11 mouse cellular contexts compared by ENCODE assay signal in the genomic region with DNA sequence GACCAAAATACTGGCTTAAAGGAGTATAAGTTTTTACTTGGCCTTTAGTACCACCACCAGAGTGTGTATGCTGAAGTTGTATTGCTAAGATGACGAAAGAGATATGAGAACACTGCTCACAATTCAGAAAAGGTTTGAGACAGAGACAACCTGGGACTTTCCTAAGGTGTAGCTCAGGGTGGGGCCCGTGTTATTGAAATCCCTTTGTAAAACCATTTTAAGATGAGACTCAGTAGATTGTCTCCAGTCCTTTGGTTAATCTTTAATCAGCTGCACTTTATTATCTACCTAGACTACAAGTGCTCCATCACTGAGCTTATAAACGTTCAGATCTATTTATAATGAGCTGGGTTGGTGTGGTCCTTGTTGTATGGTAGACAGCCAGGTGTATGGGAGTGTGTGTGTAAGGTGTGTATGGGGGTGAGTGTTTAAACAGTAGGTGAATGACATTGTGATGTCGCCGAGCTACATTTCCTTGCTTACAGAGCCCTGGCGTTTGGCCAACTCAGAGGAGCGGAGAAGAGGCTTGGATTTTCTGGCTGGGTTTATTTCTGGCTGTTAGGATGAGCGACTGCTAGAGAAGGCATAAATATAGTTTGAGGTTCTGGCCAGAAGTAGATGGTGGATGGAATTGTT. TPM values are rescaled to one million over a fixed set of nuclear protein-coding genes. Genes with fewer than 3 reads are reported as not detected.
DNase-seq lines count a peak whose midpoint lies in the region; ATAC-seq and TF ChIP-seq lines count a peak whose summit lies in the region.
"Had no signal": no experiment of that assay in that cellular context is flagged by ENCODE, and none has a peak within 500 bp of the region (broad histone marks: within the 10 kb centered on the region; RNA-seq: fewer than 3 reads in every experiment).

No protein-coding gene starts in this region.

- ATAC-seq in midbrain, postnatal 0 days (ENCODE audit: low FRiP score), result no peak
- ATAC-seq in midbrain, embryonic 15.5 days (replicated peaks), result no peak
- peak; percentile 75 for ATAC-seq in intestine, embryonic 15.5 days
- peak; percentile 51; the same call in 1 of the 2 replicates for ATAC-seq in stomach, embryonic 15.5 days (ENCODE audit: insufficient read depth, low FRiP score, low read depth)

- H3K27ac ChIP-seq in midbrain, postnatal 0 days (ENCODE audit: low read depth, low read length), result no peak overlapping the region
- no peak overlapping the region for H3K27ac ChIP-seq in midbrain, embryonic 15.5 days
- peak overlapping the region; percentile 44 for H3K27ac ChIP-seq in intestine, embryonic 15.5 days
- H3K27ac ChIP-seq in stomach, embryonic 15.5 days, result no peak overlapping the region
- H3K27ac ChIP-seq: hindbrain, embryonic 15.5 days; limb, embryonic 15.5 days had no signal

- H3K36me3 ChIP-seq in midbrain, postnatal 0 days (ENCODE audit: insufficient read depth, low read length), result no peaks in the 10 kb centered on the region
- H3K36me3 ChIP-seq in midbrain, embryonic 15.5 days (replicated peaks), result no peaks in the 10 kb centered on the region
- no peaks in the 10 kb centered on the region for H3K36me3 ChIP-seq in intestine, embryonic 15.5 days
- no peaks in the 10 kb centered on the region for H3K36me3 ChIP-seq in stomach, embryonic 15.5 days
- H3K36me3 ChIP-seq: hindbrain, embryonic 15.5 days; limb, embryonic 15.5 days had no signal

- H3K9ac ChIP-seq in midbrain, postnatal 0 days (replicated peaks; ENCODE audit: low read length, poor library complexity, severe bottlenecking), result no peak overlapping the region
- no peak overlapping the region for H3K9ac ChIP-seq in midbrain, embryonic 15.5 days
- H3K9ac ChIP-seq in intestine, embryonic 15.5 days, result no peak overlapping the region
- H3K9ac ChIP-seq in stomach, embryonic 15.5 days, result no peak overlapping the region
- H3K9ac ChIP-seq: hindbrain, embryonic 15.5 days; limb, embryonic 15.5 days had no signal

- 74% methylated on average over 8 of the region's 8 CpGs for WGBS in midbrain, postnatal 0 days
- WGBS in midbrain, embryonic 15.5 days, result 75% methylated on average over 8 of the region's 8 CpGs
- WGBS in intestine, embryonic 15.5 days, result 24% methylated on average over 8 of the region's 8 CpGs
- WGBS in stomach, embryonic 15.5 days, result 31% methylated on average over 8 of the region's 8 CpGs

- TF ChIP-seq CTCF in midbrain, postnatal 0 days (IDR thresholded peaks at IDR 0.05), result no peak

- no peak overlapping the region for H3K4me2 ChIP-seq in midbrain, postnatal 0 days (ENCODE audit: low read depth, low read length, poor library complexity, severe bottlenecking)
- no peak overlapping the region for H3K4me2 ChIP-seq in midbrain, embryonic 15.5 days
- H3K4me2 ChIP-seq in intestine, embryonic 15.5 days (replicated peaks), result peak overlapping the region; percentile 28
- H3K4me2 ChIP-seq in stomach, embryonic 15.5 days, result no peak overlapping the region
- H3K4me2 ChIP-seq: hindbrain, embryonic 15.5 days; limb, embryonic 15.5 days had no signal

- H3K4me1 ChIP-seq in midbrain, postnatal 0 days (ENCODE audit: insufficient read depth, low read length), result no peaks in the 10 kb centered on the region
- H3K4me1 ChIP-seq in midbrain, embryonic 15.5 days, result 0 out of 2 replicates have a peak, but pooled peaks cover 4% of the 10 kb centered on the region
- H3K4me1 ChIP-seq in intestine, embryonic 15.5 days (replicated peaks), result peaks cover 42% of the 10 kb centered on the region
- peaks cover 38% of the 10 kb centered on the region; the same call in 1 of the 2 replicates for H3K4me1 ChIP-seq in stomach, embryonic 15.5 days

- peak; percentile 28 for DNase-seq in gastrocnemius, postnatal 10 days
- DNase-seq in gastrocnemius, postnatal 25 days, result no peak
- DNase-seq in midbrain, postnatal 0 days (ENCODE audit: low spot score), result peak; percentile 26
- no peak for DNase-seq in ovary, postnatal 36 days (ENCODE audit: low spot score)
- no peak for DNase-seq in urinary bladder, adult 18-20 months (ENCODE audit: low spot score in 2 of 2)

- H3K27me3 ChIP-seq in midbrain, postnatal 0 days (ENCODE audit: insufficient read depth, low read length), result no peaks in the 10 kb centered on the region
- H3K27me3 ChIP-seq in midbrain, embryonic 15.5 days (replicated peaks), result no peaks in the 10 kb centered on the region
- H3K27me3 ChIP-seq in intestine, embryonic 15.5 days (replicated peaks), result no peaks in the 10 kb centered on the region
- H3K27me3 ChIP-seq in stomach, embryonic 15.5 days (replicated peaks), result no peaks in the 10 kb centered on the region
- H3K27me3 ChIP-seq: hindbrain, embryonic 15.5 days; limb, embryonic 15.5 days had no signal

- no peak overlapping the region for H3K4me3 ChIP-seq in midbrain, postnatal 0 days (ENCODE audit: low read depth, low read length)
- H3K4me3 ChIP-seq in midbrain, embryonic 15.5 days, result no peak overlapping the region
- H3K4me3 ChIP-seq in intestine, embryonic 15.5 days (replicated peaks), result no peak overlapping the region
- H3K4me3 ChIP-seq in stomach, embryonic 15.5 days (replicated peaks), result no peak overlapping the region
- H3K4me3 ChIP-seq: hindbrain, embryonic 15.5 days; limb, embryonic 15.5 days; myocyte had no signal

- H3K9me3 ChIP-seq in midbrain, postnatal 0 days (ENCODE audit: low read length), result no peaks in the 10 kb centered on the region
- H3K9me3 ChIP-seq in midbrain, embryonic 15.5 days, result no peaks in the 10 kb centered on the region
- H3K9me3 ChIP-seq in intestine, embryonic 15.5 days, result no peaks in the 10 kb centered on the region
- no peaks in the 10 kb centered on the region for H3K9me3 ChIP-seq in stomach, embryonic 15.5 days
- H3K9me3 ChIP-seq: hindbrain, embryonic 15.5 days; limb, embryonic 15.5 days had no signal

RNA-seq across cellular contexts. Expression of a gene that starts 21.1 kb away (rescaled TPM):
- 10 to 100 TPM; 19.8 to 22.5 TPM for total RNA-seq in gastrocnemius, postnatal 10 days (2021)
- 10 to 100 TPM; 22.1 to 22.9 TPM for total RNA-seq in gastrocnemius, postnatal 25 days (2021)
- total RNA-seq in midbrain, postnatal 0 days (2014; rRNA removed), result 108 and 119 TPM in 2 replicates
- 13.1 and 16.5 TPM in 2 replicates for polyA plus RNA-seq in midbrain, postnatal 0 days (2015; fragmentation: Nextera tagmentation; extraction: Ambion mirVana)
- polyA plus RNA-seq in midbrain, embryonic 15.5 days (2015; fragmentation: Nextera tagmentation; extraction: Ambion mirVana), result 11.6 and 13.1 TPM in 2 replicates
- polyA plus RNA-seq in intestine, embryonic 15.5 days (2015; fragmentation: Nextera tagmentation; extraction: Ambion mirVana), result 5.8 and 5.9 TPM in 2 replicates
- polyA plus RNA-seq in stomach, embryonic 15.5 days (2015; fragmentation: Nextera tagmentation; extraction: Ambion mirVana), result 5.2 TPM in 2 replicates

Comparison
In these comparisons a context has a peak if more than half of its experiments do, and no peak if none do; other contexts are left out.
1. DNase-seq: peak in gastrocnemius, postnatal 10 days (single experiment) and midbrain, postnatal 0 days (single experiment); none in gastrocnemius, postnatal 25 days (single experiment), ovary, postnatal 36 days (single experiment) and urinary bladder, adult 18-20 months (0 of 2).
2. ATAC-seq: peak in intestine, embryonic 15.5 days (single experiment) and stomach, embryonic 15.5 days (single experiment); none in midbrain, postnatal 0 days (single experiment) and midbrain, embryonic 15.5 days (single experiment).